Mouse (Mus musculus) liver, postnatal 0 days (tissue): ENCODE results near the gene Brf1. TPM values are rescaled to one million over a fixed set of nuclear protein-coding genes. Genes with fewer than 3 reads are reported as not detected.

Experiments used
- ATAC-seq: fragments of 200-750 bp; cut with Nextera tagmentation; 2 replicates; pipeline ENCODE4 v1.8.0; 2017; ENCODE audit warnings: mild to moderate bottlenecking, moderate library complexity
- DNase-seq: peaks from one replicate; pipeline ENCODE4 v3.0.0-alpha.2; 2016
- H3K27ac ChIP-seq: fragments of 300-500 bp; sonication (generic); 2 replicates; pipeline ENCODE4 v1.5.1; 2014; ENCODE audit warnings: antibody characterized with exemption, moderate library complexity, mild to moderate bottlenecking, low read depth
- H3K27me3 ChIP-seq: fragments of 300-500 bp; sonication (generic); 2 replicates; pipeline ENCODE4 v1.6.1; 2014; ENCODE audit warnings: low read length, control low read depth, mixed read lengths; ENCODE audit not compliant: insufficient read depth
- H3K36me3 ChIP-seq: fragments of 300-500 bp; sonication (generic); replicated peaks from 2 replicates; pipeline ENCODE4 v1.6.1; 2014; ENCODE audit warnings: mild to moderate bottlenecking, control low read depth, low read length, moderate library complexity, mixed read lengths; ENCODE audit not compliant: insufficient read depth
- H3K4me1 ChIP-seq: fragments of 300-500 bp; sonication (generic); 2 replicates; pipeline ENCODE4 v1.6.1; 2014; ENCODE audit warnings: antibody characterized with exemption, mild to moderate bottlenecking, control low read depth; ENCODE audit not compliant: insufficient read depth
- H3K4me2 ChIP-seq: fragments of 300-500 bp; sonication (generic); 2 replicates; pipeline ENCODE4 v1.6.1; 2014; ENCODE audit warnings: low read depth, mild to moderate bottlenecking, low read length, moderate library complexity, mixed read lengths
- H3K4me3 ChIP-seq: fragments of 300-500 bp; sonication (generic); 2 replicates; pipeline ENCODE4 v1.5.1; 2014; ENCODE audit warnings: low read depth, low read length
- H3K9ac ChIP-seq: fragments of 300-500 bp; sonication (generic); replicated peaks from 2 replicates; pipeline ENCODE4 v1.6.1; 2014; ENCODE audit warnings: mild to moderate bottlenecking, moderate library complexity
- H3K9me3 ChIP-seq: fragments of 300-500 bp; sonication (generic); 2 replicates; pipeline ENCODE4 v1.6.1; 2016; ENCODE audit warnings: mild to moderate bottlenecking, control low read depth, low read length, mixed read lengths
- CTCF ChIP-seq: sonication (generic); IDR thresholded peaks from 2 replicates; pipeline ENCODE4 v1.5.1; 2016; ENCODE audit warnings: antibody characterized with exemption, low read depth
- EP300 ChIP-seq: IDR thresholded peaks from 2 replicates; pipeline ENCODE4 v1.6.1; 2016; ENCODE audit warnings: antibody characterized with exemption, low read depth, mild to moderate bottlenecking
- WGBS: fragments of 180-500 bp; shearing (Covaris S2); extraction: QIAGEN DNeasy Blood & Tissue Kit; methylation state at CpG from one replicate; pipeline ENCODE4 v1.1.7; 2014; ENCODE audit not compliant: insufficient replicate concordance; 5-methylcytosine and 5-hydroxymethylcytosine counted together
- polyA plus RNA-seq: library from polyadenylated mRNA; unstranded; fragments of >200 nt; fragmentation: Nextera tagmentation; extraction: Ambion mirVana; gene quantifications from 2 replicates; pipeline ENCODE4 v1.2.1, GENCODE M21; 2015

Gene Brf1
- polyA plus RNA-seq, result 17.0 and 18.4 TPM in 2 replicates

- peaks cover 21% of the 10 kb centered on the region for H3K4me1 ChIP-seq
- DNase-seq, result peak; percentile 99
- H3K36me3 ChIP-seq, result no peaks in the 10 kb centered on the region
- H3K27ac ChIP-seq, result peak within 1 kb of the TSS; percentile 98
- peak within 1 kb of the TSS; percentile 85 for H3K4me3 ChIP-seq
- peak within 1 kb of the TSS; percentile 96 for H3K9ac ChIP-seq
- peak within 1 kb of the TSS; percentile 92 for H3K4me2 ChIP-seq
- 2% methylated on average over 83 of the region's 96 CpGs for WGBS
- H3K27me3 ChIP-seq, result no peaks in the 10 kb centered on the region
- peak; percentile 96 for ATAC-seq
- TF ChIP-seq CTCF (peak; percentile 20), EP300 (no peak)
- H3K9me3 ChIP-seq, result no peaks in the 10 kb centered on the region
Measured at GRCm38 (mm10) chr12:113000294-113001132, at the start of gene Brf1. Brf1 (minus strand) TSS chr12:113000704.

DNA sequence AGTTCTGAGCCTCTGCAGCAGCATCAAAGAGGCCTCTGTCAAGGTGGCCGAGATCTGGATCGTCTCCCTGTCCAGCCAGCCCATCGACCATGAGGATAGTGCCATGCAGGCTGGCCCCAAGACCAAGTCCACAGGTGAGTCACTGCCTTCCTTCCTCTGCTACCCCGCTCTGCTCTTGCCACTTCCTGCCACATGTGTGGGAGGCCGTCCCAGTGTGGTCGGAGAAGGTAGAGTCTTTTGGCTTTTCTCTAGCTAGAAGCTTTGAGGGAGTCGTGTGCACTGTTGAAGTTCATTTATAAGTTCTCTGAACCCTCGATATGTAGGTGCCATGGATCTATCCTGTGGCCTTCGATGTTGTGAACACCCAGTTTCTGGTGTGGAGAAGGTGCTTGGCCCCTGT, 49.3 kb upstream of the Brf1 start:
- WGBS, result 69% methylated on average over 9 of the region's 9 CpGs
- no peaks in the 10 kb centered on the region for H3K4me1 ChIP-seq
- no peak for ATAC-seq

DNA sequence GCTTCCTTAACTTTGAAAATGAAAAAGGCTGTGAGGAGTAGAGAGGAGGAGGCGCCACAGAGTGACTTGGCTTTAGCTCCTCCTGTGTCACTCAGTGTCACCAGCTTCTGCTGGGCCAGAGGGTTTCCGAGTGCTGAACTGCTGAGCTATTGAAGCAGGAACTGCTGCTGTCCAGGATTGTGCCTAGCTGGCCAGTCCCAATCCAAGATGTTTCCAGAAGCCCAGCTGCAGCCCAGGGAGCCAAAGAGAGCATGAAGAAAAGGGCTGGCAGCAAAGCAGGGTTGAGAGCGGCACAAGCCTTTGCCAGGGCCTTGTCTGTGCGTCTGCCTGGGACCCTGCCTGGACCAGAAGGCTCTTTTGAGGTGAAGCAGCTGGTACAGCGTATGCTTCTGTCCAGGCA, 47.6 kb upstream of the Brf1 start:
- TF ChIP-seq CTCF (no peak), EP300 (no peak)
- Histone ChIP-seq H3K27ac (no peak overlapping the region), H3K36me3 (peaks cover 35% of the 10 kb centered on the region), H3K27me3 (no peaks in the 10 kb centered on the region), H3K4me2 (no peak overlapping the region), H3K4me1 (0 out of 2 replicates have a peak, but pooled peaks cover 7% of the 10 kb centered on the region), H3K4me3 (no peak overlapping the region), H3K9me3 (no peaks in the 10 kb centered on the region), H3K9ac (no peak overlapping the region)
- no peak for DNase-seq
- no peak for ATAC-seq
- WGBS, result 88% methylated on average over 5 of the region's 5 CpGs

More for the DNA sequence above, 49.3 kb upstream of the Brf1 start:
- no peak for TF ChIP-seq EP300
- no peak for TF ChIP-seq CTCF
- Histone ChIP-seq H3K27ac (no peak overlapping the region), H3K9me3 (no peaks in the 10 kb centered on the region), H3K9ac (no peak overlapping the region), H3K27me3 (no peaks in the 10 kb centered on the region), H3K4me3 (no peak overlapping the region), H3K4me2 (no peak overlapping the region), H3K36me3 (peaks cover 41% of the 10 kb centered on the region)
- no peak for DNase-seq

GRCm38 (mm10) chr12:113046861-113047260, 46.4 kb upstream of the Brf1 start:
- H3K4me1 ChIP-seq, result peaks cover 7% of the 10 kb centered on the region; the same call in 1 of the 2 replicates
- ATAC-seq, result no peak
- H3K9me3 ChIP-seq, result no peaks in the 10 kb centered on the region
- H3K27me3 ChIP-seq, result no peaks in the 10 kb centered on the region
- TF ChIP-seq CTCF, result no peak
- TF ChIP-seq EP300, result no peak
- no peak overlapping the region for H3K4me2 ChIP-seq
- 57% methylated on average over 15 of the region's 15 CpGs for WGBS
- no peak for DNase-seq
- no peak overlapping the region for H3K4me3 ChIP-seq
- H3K9ac ChIP-seq, result no peak overlapping the region
- H3K27ac ChIP-seq, result no peak overlapping the region
- H3K36me3 ChIP-seq, result peaks cover 28% of the 10 kb centered on the region

DNA sequence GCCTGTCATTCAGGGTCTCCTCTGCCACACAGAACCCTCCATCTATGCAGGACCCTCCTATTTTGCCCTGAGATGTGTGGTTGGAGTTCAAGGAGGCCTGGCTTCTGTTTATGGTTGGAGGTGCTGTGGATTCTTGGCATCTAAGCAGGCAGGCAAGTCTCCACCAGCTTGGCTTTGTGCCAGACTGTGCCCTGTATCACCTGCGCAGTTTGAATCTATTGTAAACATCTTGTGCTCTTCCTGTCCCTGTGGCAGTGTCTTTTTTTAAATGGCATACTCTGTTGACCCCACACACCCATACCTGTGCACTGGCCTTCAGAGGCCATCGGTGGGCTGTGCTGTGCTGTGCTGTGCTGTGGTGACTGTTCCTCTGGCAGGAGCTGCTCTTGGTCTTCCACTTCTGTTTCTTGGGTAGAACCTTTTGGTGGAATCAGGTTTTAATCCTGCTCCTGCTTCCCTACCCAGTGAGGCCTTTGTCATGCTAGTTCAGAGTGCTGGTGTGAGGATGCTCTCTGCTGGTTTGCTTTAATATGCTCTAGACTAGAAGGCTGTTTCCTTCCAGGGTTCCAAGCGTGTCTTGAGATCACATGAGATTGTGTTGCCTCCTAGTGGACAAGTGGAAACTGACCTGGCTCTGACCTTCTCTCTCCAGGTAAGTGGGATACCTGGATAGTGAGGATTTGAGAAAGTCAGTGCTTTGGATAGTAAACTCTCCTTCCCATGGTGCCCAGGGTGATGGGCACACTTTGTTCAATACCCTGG, 44.6 kb upstream of the Brf1 start:
- 74% methylated on average over 3 of the region's 3 CpGs for WGBS

DNA sequence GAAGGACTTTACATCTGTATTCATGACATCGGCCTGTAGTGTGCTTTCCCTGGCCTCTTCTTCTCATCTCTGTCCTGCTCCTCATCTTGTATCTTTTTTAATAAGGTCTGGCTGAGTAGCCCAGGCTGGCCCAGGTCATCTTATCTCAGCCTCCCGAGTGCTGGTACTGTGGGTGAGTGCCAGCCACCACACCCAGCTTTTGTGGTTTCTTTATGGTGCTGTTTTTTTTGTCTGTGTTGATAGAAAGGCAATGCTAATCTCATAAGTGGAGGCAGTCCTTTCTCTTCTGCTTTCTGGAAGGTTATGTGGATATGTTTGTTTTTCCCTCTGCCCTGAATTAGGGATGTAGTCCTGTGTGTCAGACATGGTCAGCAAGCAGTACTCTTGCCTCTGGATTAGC, 42.0 kb upstream of the Brf1 start:
- WGBS, result 54% methylated on average over 2 of the region's 2 CpGs

More for the DNA sequence above, 44.6 kb upstream of the Brf1 start:
- peaks cover 7% of the 10 kb centered on the region; the same call in 1 of the 2 replicates for H3K4me1 ChIP-seq
- TF ChIP-seq EP300 (no peak), CTCF (peak; percentile 74)
- no peaks in the 10 kb centered on the region for H3K27me3 ChIP-seq
- peaks cover 15% of the 10 kb centered on the region for H3K36me3 ChIP-seq
- H3K4me2 ChIP-seq, result no peak overlapping the region
- no peak overlapping the region for H3K27ac ChIP-seq
- no peak overlapping the region for H3K9ac ChIP-seq
- ATAC-seq (no peak), DNase-seq (no peak)
- no peaks in the 10 kb centered on the region for H3K9me3 ChIP-seq
- H3K4me3 ChIP-seq, result no peak overlapping the region

More for the DNA sequence above, 42.0 kb upstream of the Brf1 start:
- H3K4me1 ChIP-seq, result peaks cover 7% of the 10 kb centered on the region; the same call in 1 of the 2 replicates
- H3K27ac ChIP-seq, result peak overlapping the region; percentile 55
- H3K4me3 ChIP-seq, result no peak overlapping the region
- TF ChIP-seq EP300, result peak; percentile 90
- no peak for TF ChIP-seq CTCF
- DNase-seq, result peak; percentile 65
- H3K36me3 ChIP-seq, result peaks cover 8% of the 10 kb centered on the region
- peak; percentile 84 for ATAC-seq
- H3K27me3 ChIP-seq, result no peaks in the 10 kb centered on the region
- H3K4me2 ChIP-seq, result peak overlapping the region; percentile 19; the same call in 1 of the 2 replicates
- no peaks in the 10 kb centered on the region for H3K9me3 ChIP-seq
- H3K9ac ChIP-seq, result no peak overlapping the region
